ENCODE assay signal across 18 mouse cellular contexts in genomic region chr8:13117096-13117495, GRCm38 (mm10). TPM values are rescaled to one million over a fixed set of nuclear protein-coding genes. Genes with fewer than 3 reads are reported as not detected.
"Had no signal": no experiment of that assay in that cellular context is flagged by ENCODE, and none has a peak within 500 bp of the region (broad histone marks: within the 10 kb centered on the region; RNA-seq: fewer than 3 reads in every experiment).

No protein-coding gene starts in this region.

- H3K27me3 ChIP-seq: kidney, embryonic 15.5 days; limb, embryonic 13.5 days; midbrain, embryonic 15.5 days; neural tube, embryonic 12.5 days; stomach, embryonic 15.5 days had no signal

- DNase-seq: kidney, adult 18-20 months; kidney, postnatal 14 days; lung, adult 18-20 months; lung, postnatal 36 days; right cerebral cortex, postnatal 14 days; thymus, adult 2 months; thymus, postnatal 25 days had no signal

- H3K27ac ChIP-seq: kidney, embryonic 15.5 days; limb, embryonic 13.5 days; liver, embryonic 14.5 days; midbrain, embryonic 15.5 days; neural tube, embryonic 12.5 days; stomach, embryonic 15.5 days had no signal

- H3K9ac ChIP-seq: kidney, embryonic 15.5 days; limb, embryonic 13.5 days; liver, embryonic 14.5 days; midbrain, embryonic 15.5 days; neural tube, embryonic 12.5 days; stomach, embryonic 15.5 days had no signal

- H3K9me3 ChIP-seq: kidney, embryonic 15.5 days; limb, embryonic 13.5 days; midbrain, embryonic 15.5 days; neural tube, embryonic 12.5 days; stomach, embryonic 15.5 days had no signal

- ATAC-seq: midbrain, embryonic 15.5 days had no signal

- H3K4me1 ChIP-seq: kidney, embryonic 15.5 days; limb, embryonic 13.5 days; midbrain, embryonic 15.5 days; neural tube, embryonic 12.5 days; stomach, embryonic 15.5 days had no signal

- H3K4me3 ChIP-seq: kidney, embryonic 15.5 days; limb, embryonic 13.5 days; midbrain, embryonic 15.5 days; neural tube, embryonic 12.5 days; stomach, embryonic 15.5 days had no signal

- H3K4me2 ChIP-seq: kidney, embryonic 15.5 days; limb, embryonic 13.5 days; midbrain, embryonic 15.5 days; neural tube, embryonic 12.5 days; stomach, embryonic 15.5 days had no signal

RNA-seq across cellular contexts. Expression of gene Proz, which starts 56.4 kb away (rescaled TPM):
- total RNA-seq: layer of hippocampus, postnatal 25 days; left cerebral cortex, adult 8-10 months; left cerebral cortex, postnatal 36 days; monocyte, adult 5-6 weeks; neutrophil, adult 5-6 weeks had no signal
